Mouse (Mus musculus) small intestine, adult 2 months (tissue): Measurements from ENCODE around the gene Map4k3.

Source experiments
- CTCF ChIP-seq: fragments of 200-500 bp; IDR thresholded peaks from 2 replicates; pipeline ENCODE4 v1.5.1; 2012; ENCODE audit warnings: low read depth, mild to moderate bottlenecking, control low read depth, inconsistent platforms, low read length, moderate library complexity, mixed read lengths; ENCODE audit not compliant: insufficient replicate concordance, insufficient read length; ENCODE audit errors: extremely low read depth
- POLR2A ChIP-seq: fragments of 200-500 bp; IDR thresholded peaks from 2 replicates; pipeline ENCODE4 v1.6.1; 2012; ENCODE audit warnings: low read depth, mild to moderate bottlenecking, control low read depth, inconsistent platforms, low read length, moderate library complexity

DNA sequence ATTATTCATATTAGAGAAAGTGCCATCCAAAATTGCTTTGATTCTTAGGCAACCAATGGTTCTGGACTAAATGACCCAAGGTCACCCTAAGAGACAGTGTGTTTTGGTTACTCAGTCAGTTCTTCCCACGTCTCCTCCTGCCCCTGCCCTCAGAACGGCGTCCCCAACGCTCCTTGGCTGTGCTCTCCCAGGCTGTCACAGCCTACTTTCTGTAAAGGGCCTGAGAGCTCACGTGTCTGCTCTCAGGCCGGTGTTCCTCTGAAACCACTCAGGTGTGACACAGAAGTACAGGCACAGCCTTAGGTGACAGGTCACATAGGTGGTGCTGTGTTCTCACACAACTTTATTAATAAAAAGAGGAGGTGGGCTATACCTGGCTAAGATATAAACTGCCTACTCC, 148.4 kb downstream of the Map4k3 start:
- TF ChIP-seq CTCF (no peak), POLR2A (no peak)
